Mouse (Mus musculus) small intestine, adult 2 months (tissue): ENCODE data around the gene Fbll1. TPM values are rescaled to one million over a fixed set of nuclear protein-coding genes. Genes with fewer than 3 reads are reported as not detected.
A peak's percentile ranks its signal among the peaks of the same experiment; 100 is the strongest.
"Not testable (repeated sequence)": the region's sequence is repeated elsewhere in the genome, so short reads cannot be mapped to it uniquely, and the experiment has no call there.

Source experiments
- H3K27ac ChIP-seq: fragments of 200-500 bp; 2 replicates; pipeline ENCODE4 v1.5.1; 2012; ENCODE audit warnings: low read depth, low read length, control low read depth, inconsistent platforms; ENCODE audit not compliant: insufficient read depth
- H3K27me3 ChIP-seq: fragments of 200-500 bp; 2 replicates; pipeline ENCODE4 v1.6.1; 2012; ENCODE audit warnings: mild to moderate bottlenecking, moderate library complexity, low read length, inconsistent platforms; ENCODE audit not compliant: control insufficient read depth, insufficient read depth
- H3K36me3 ChIP-seq: fragments of 200-500 bp; 2 replicates; pipeline ENCODE4 v1.6.1; 2012; ENCODE audit warnings: mild to moderate bottlenecking, low read length, control low read depth, inconsistent platforms; ENCODE audit not compliant: control insufficient read depth, insufficient read depth
- H3K4me1 ChIP-seq: fragments of 200-500 bp; 2 replicates; pipeline ENCODE4 v1.6.1; 2012; ENCODE audit warnings: low read length, inconsistent platforms, mixed read lengths; ENCODE audit not compliant: control insufficient read depth, insufficient read depth, insufficient read length
- H3K4me3 ChIP-seq: fragments of 200-500 bp; 2 replicates; pipeline ENCODE4 v1.5.1; 2012; ENCODE audit warnings: low read depth, mild to moderate bottlenecking, control low read depth, inconsistent platforms, low read length, moderate library complexity
- CTCF ChIP-seq: fragments of 200-500 bp; IDR thresholded peaks from 2 replicates; pipeline ENCODE4 v1.5.1; 2012; ENCODE audit warnings: low read depth, mild to moderate bottlenecking, control low read depth, inconsistent platforms, low read length, moderate library complexity, mixed read lengths; ENCODE audit not compliant: insufficient replicate concordance, insufficient read length; ENCODE audit errors: extremely low read depth
- POLR2A ChIP-seq: fragments of 200-500 bp; IDR thresholded peaks from 2 replicates; pipeline ENCODE4 v1.6.1; 2012; ENCODE audit warnings: low read depth, mild to moderate bottlenecking, control low read depth, inconsistent platforms, low read length, moderate library complexity
- WGBS: fragments of 180-500 bp; shearing (Covaris S2); methylation state at CpG from one replicate; pipeline ENCODE4 v1.1.7; 2018; 5-methylcytosine and 5-hydroxymethylcytosine counted together
- polyA plus RNA-seq: library from polyadenylated mRNA; depleted of rRNA; stranded (reverse); fragments of >200 nt; gene quantifications from 2 replicates; pipeline ENCODE4 v1.2.3, GENCODE M21; 2012

The Fbll1 gene
- polyA plus RNA-seq, 1 experiment = 0.08 TPM

- Histone ChIP-seq H3K27me3 (no peaks in the 10 kb centered on the region), H3K4me3 (no peak overlapping the region), H3K4me1 (no peaks in the 10 kb centered on the region), H3K36me3 (peaks cover 81% of the 10 kb centered on the region), H3K27ac (no peak overlapping the region)
- WGBS = 67% methylated on average over 10 of the region's 10 CpGs
- TF ChIP-seq CTCF (no peak), POLR2A (no peak)
Measured at GRCm38 (mm10) chr11:35811458-35811857, 12.8 kb upstream of the Fbll1 start.

DNA sequence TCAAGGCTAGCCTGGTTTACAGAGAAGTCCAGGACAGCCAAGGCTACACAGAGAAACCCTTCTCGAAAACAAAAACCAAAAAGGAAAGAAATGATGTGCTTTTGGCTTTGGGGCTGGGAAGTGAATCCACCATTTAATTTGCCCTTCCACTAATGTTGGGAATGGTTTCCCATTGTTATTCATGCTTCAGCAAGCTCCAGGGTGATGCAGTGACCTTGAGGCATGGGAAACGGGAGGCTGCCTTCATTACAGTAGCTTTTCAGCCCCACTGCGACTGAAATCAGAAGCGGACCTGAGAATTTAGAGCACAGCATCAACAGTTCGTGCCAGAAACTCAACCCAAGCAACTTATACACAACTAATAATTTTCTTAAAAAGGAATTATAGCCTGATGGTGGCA lies 2.6 kb upstream of the Fbll1 start:
- 76% methylated on average over 5 of the region's 5 CpGs for WGBS
- Histone ChIP-seq H3K27ac (no peak overlapping the region), H3K4me3 (no peak overlapping the region), H3K36me3 (no peaks in the 10 kb centered on the region), H3K4me1 (no peaks in the 10 kb centered on the region), H3K27me3 (peaks cover 19% of the 10 kb centered on the region)
- no peak for TF ChIP-seq CTCF
- TF ChIP-seq POLR2A = no peak

GRCm38 (mm10) chr11:35798495-35798820 lies 226 bp downstream of the Fbll1 start:
- Histone ChIP-seq H3K27me3 (peaks cover 19% of the 10 kb centered on the region), H3K4me1 (no peaks in the 10 kb centered on the region), H3K4me3 (no peak overlapping the region), H3K36me3 (no peaks in the 10 kb centered on the region), H3K27ac (no peak overlapping the region)
- no peak for TF ChIP-seq POLR2A
- TF ChIP-seq CTCF = no peak
- WGBS = 9% methylated on average over 23 of the region's 23 CpGs

- 8% methylated on average over 82 of the region's 86 CpGs for WGBS
- H3K4me1 ChIP-seq = no peaks in the 10 kb centered on the region
- no peak overlapping the region for H3K4me3 ChIP-seq
- peaks cover 19% of the 10 kb centered on the region for H3K27me3 ChIP-seq
- TF ChIP-seq POLR2A (no peak), CTCF (no peak)
- H3K36me3 ChIP-seq = no peaks in the 10 kb centered on the region
- H3K27ac ChIP-seq = no peak overlapping the region
Measured at GRCm38 (mm10) chr11:35797751-35798494, 761 bp downstream of the Fbll1 start.

GRCm38 (mm10) chr11:35792800-35793199 lies 5.9 kb downstream of the Fbll1 start:
- H3K4me3 ChIP-seq, H3K27me3 ChIP-seq, H3K27ac ChIP-seq, H3K4me1 ChIP-seq: not testable (repeated sequence)
- WGBS = 64% methylated on average over 5 of the region's 5 CpGs
- H3K36me3 ChIP-seq = peaks cover 18% of the 10 kb centered on the region

GRCm38 (mm10) chr11:35788443-35788842 lies 10.2 kb downstream of the Fbll1 start:
- no peak overlapping the region for H3K4me3 ChIP-seq
- no peak overlapping the region for H3K27ac ChIP-seq
- no peaks in the 10 kb centered on the region for H3K4me1 ChIP-seq
- 75% methylated on average over 2 of the region's 2 CpGs for WGBS
- TF ChIP-seq POLR2A (no peak), CTCF (no peak)
- peaks cover 46% of the 10 kb centered on the region for H3K36me3 ChIP-seq
- no peaks in the 10 kb centered on the region for H3K27me3 ChIP-seq

DNA sequence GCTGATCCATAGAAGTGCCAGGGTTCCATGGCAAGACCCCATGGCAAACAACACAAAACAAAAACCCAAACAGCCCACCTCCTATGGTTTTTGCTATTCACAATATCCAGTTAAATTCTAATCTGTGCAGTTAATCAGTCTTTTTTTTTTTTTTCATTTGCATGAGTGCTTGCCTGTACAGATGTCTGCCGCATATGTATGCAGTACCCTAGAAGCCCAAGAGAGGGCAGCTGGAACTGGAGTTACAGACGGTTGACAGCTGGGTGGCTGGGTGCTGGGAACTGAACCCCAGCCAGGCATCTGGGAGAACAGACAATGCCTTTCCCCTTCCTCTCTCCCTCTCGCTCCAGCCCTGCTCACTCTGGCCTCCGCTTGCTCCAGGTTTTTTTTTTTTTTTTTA lies 14.1 kb downstream of the Fbll1 start:
- WGBS = 94% methylated on average over 4 of the region's 4 CpGs
- Histone ChIP-seq H3K4me1 (peaks cover 1% of the 10 kb centered on the region; the same call in 1 of the 2 replicates), H3K36me3 (peaks cover 60% of the 10 kb centered on the region), H3K4me3 (no peak overlapping the region), H3K27ac (no peak overlapping the region), H3K27me3 (no peaks in the 10 kb centered on the region)
- TF ChIP-seq CTCF (peak; percentile 13; the same call in 1 of the 2 replicates), POLR2A (no peak)
